Mouse (Mus musculus) bone marrow macrophage, adult 2 months (primary cell): ENCODE measurements around the gene Bach2.

Source experiments
- CTCF ChIP-seq: IDR thresholded peaks from 2 replicates; pipeline ENCODE4 v1.5.1; 2012; ENCODE audit warnings: low read depth, mild to moderate bottlenecking, low read length, moderate library complexity
- POLR2A ChIP-seq: IDR thresholded peaks from 2 replicates; pipeline ENCODE4 v1.6.1; 2012; ENCODE audit warnings: mild to moderate bottlenecking, low read depth, low read length, borderline replicate concordance

- TF ChIP-seq POLR2A (no peak), CTCF (no peak)
These were observed 155.3 kb downstream of the Bach2 start for GRCm38 (mm10) chr4:32393951-32394350.
